Comparison of ENCODE assay signal across 24 mouse cellular contexts in the genomic region with DNA sequence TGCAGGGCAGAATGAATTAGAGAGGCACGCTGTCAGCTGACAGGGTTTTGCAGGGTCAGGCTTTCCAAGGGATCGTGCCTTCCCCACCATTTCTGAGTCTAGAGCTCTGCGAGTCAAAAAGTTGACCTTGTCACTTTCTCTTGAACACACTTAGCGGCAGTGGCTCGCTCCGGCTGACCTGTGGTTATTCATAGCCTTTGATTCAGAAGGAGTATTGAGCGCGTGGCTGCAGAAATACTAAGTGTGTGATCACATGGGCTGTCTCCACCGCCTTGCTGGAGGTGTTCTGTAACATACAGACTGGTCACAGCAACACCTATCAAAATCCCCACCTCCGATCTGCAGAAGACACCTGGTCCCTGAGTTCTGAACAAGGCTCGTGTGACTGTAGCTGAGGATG.
DNase-seq lines count a peak whose midpoint lies in the region; ATAC-seq lines count a peak whose summit lies in the region.
"Had no signal": no experiment of that assay in that cellular context is flagged by ENCODE, and none has a peak within 500 bp of the region (broad histone marks: within the 10 kb centered on the region; RNA-seq: fewer than 3 reads in every experiment).

No protein-coding gene starts in this region.

- H3K27me3 ChIP-seq in heart, embryonic 15.5 days = peaks cover 45% of the 10 kb centered on the region
- peaks cover 7% of the 10 kb centered on the region; the same call in 1 of the 2 replicates for H3K27me3 ChIP-seq in liver, embryonic 12.5 days (replicated peaks)
- H3K27me3 ChIP-seq: forebrain, embryonic 15.5 days had no signal

- 53% methylated on average over 11 of the region's 11 CpGs for WGBS in heart, embryonic 15.5 days
- WGBS in liver, embryonic 12.5 days (ENCODE audit: insufficient replicate concordance) = 78% methylated on average over 11 of the region's 11 CpGs

- peak; percentile 93 for DNase-seq in heart, adult 11 months
- DNase-seq in heart, postnatal 25 days (ENCODE audit: low spot score) = no peak
- DNase-seq in heart, adult 8-10 months (ENCODE audit: low spot score) = peak; percentile 28
- DNase-seq in heart, postnatal 14 days = no peak
- peak; percentile 23 for DNase-seq in heart, postnatal 4 days
- no peak for DNase-seq in layer of hippocampus, adult 9-11 months
- DNase-seq: adrenal gland, postnatal 25 days; cerebellum, adult 8-10 months; cerebellum, postnatal 10 days; cerebellum, postnatal 36 days; gastrocnemius, postnatal 14 days had no signal

- H3K4me3 ChIP-seq in heart, embryonic 15.5 days = no peak overlapping the region
- no peak overlapping the region for H3K4me3 ChIP-seq in liver, embryonic 12.5 days
- H3K4me3 ChIP-seq: embryonic facial prominence, embryonic 10.5 days; embryonic facial prominence, embryonic 13.5 days; erythroblast, embryonic 14.5 days; forebrain, embryonic 12.5 days; forebrain, embryonic 15.5 days; hindbrain, embryonic 10.5 days; hindbrain, embryonic 13.5 days had no signal

- no peaks in the 10 kb centered on the region for H3K36me3 ChIP-seq in heart, embryonic 15.5 days
- no peaks in the 10 kb centered on the region for H3K36me3 ChIP-seq in liver, embryonic 12.5 days
- H3K36me3 ChIP-seq: embryonic facial prominence, embryonic 10.5 days; embryonic facial prominence, embryonic 13.5 days; forebrain, embryonic 12.5 days; forebrain, embryonic 15.5 days; hindbrain, embryonic 10.5 days; hindbrain, embryonic 13.5 days had no signal

- H3K4me2 ChIP-seq in heart, embryonic 15.5 days = no peak overlapping the region
- no peak overlapping the region for H3K4me2 ChIP-seq in liver, embryonic 12.5 days
- H3K4me2 ChIP-seq: embryonic facial prominence, embryonic 13.5 days; forebrain, embryonic 12.5 days; forebrain, embryonic 15.5 days; hindbrain, embryonic 13.5 days had no signal

- peaks cover 4% of the 10 kb centered on the region; the same call in 1 of the 2 replicates for H3K4me1 ChIP-seq in heart, embryonic 15.5 days (replicated peaks)
- H3K4me1 ChIP-seq in liver, embryonic 12.5 days = no peaks in the 10 kb centered on the region
- H3K4me1 ChIP-seq: embryonic facial prominence, embryonic 13.5 days had no signal

- H3K27ac ChIP-seq in heart, embryonic 15.5 days = no peak overlapping the region
- H3K27ac ChIP-seq in liver, embryonic 12.5 days = no peak overlapping the region
- H3K27ac ChIP-seq: embryonic facial prominence, embryonic 10.5 days; embryonic facial prominence, embryonic 13.5 days; forebrain, embryonic 12.5 days; forebrain, embryonic 15.5 days; hindbrain, embryonic 10.5 days; hindbrain, embryonic 13.5 days had no signal

- no peaks in the 10 kb centered on the region for H3K9me3 ChIP-seq in heart, embryonic 15.5 days (replicated peaks)
- H3K9me3 ChIP-seq in liver, embryonic 12.5 days (replicated peaks) = no peaks in the 10 kb centered on the region
- H3K9me3 ChIP-seq: embryonic facial prominence, embryonic 10.5 days; embryonic facial prominence, embryonic 13.5 days; forebrain, embryonic 12.5 days; forebrain, embryonic 15.5 days; hindbrain, embryonic 13.5 days had no signal

- intact Hi-C loops in heart, postnatal 25 days (cut with DNase I) = loop anchor here (2.0 to 5.0 kb wide), 3 partner anchors 165 to 652 kb away; no protein-coding TSS in a partner anchor
- intact Hi-C loops in heart, postnatal 14 days (cut with DNase I) = loop anchor here (2.0 to 5.0 kb wide), 6 partner anchors 95 to 850 kb away; no protein-coding TSS in a partner anchor

- peak; percentile 31; the same call in 1 of the 2 replicates for ATAC-seq in heart, embryonic 15.5 days (replicated peaks; ENCODE audit: insufficient number of reproducible peaks, insufficient read depth, low FRiP score, low read depth)
- no peak for ATAC-seq in liver, embryonic 12.5 days
- ATAC-seq: activated CD4-positive, CD25-positive, alpha-beta regulatory T cell, adult 4 months; forebrain, embryonic 15.5 days; hindbrain, embryonic 16.5 days; inflammation-experienced regulatory T-cells, adult 6 months; intestine, embryonic 16.5 days had no signal

- H3K9ac ChIP-seq in heart, embryonic 15.5 days = no peak overlapping the region
- H3K9ac ChIP-seq in liver, embryonic 12.5 days = no peak overlapping the region
- H3K9ac ChIP-seq: embryonic facial prominence, embryonic 13.5 days; forebrain, embryonic 12.5 days; forebrain, embryonic 15.5 days; hindbrain, embryonic 13.5 days had no signal

Comparison
In these comparisons a context has a peak if more than half of its experiments do, and no peak if none do; other contexts are left out.
1. DNase-seq: peak in heart, adult 11 months (single experiment), heart, adult 8-10 months (single experiment) and heart, postnatal 4 days (single experiment); none in heart, postnatal 25 days (single experiment), heart, postnatal 14 days (0 of 2) and layer of hippocampus, adult 9-11 months (single experiment).